Mouse (Mus musculus): ENCODE results near the gene Cox8b.

Gene Cox8b

DNA sequence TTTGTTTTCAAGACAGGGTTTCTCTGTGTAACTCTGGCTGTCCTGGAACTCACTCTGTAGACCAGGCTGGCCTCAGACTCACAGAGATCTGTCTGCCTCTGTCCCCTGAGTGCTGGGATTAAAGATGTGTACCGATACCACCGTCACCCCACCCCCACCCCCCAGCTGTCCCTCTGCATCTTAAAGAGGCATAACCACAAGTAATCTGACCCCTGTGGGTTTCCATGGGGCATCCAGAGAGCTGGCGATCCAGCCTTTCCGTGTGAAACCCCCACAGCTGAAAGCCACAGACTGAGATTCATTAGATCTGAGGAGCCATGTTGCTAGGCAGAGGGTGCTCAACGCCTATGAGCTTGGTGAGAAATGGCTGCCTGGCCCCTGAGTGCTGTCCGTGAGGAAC, 40.2 kb downstream of the Cox8b start:
- DNase-seq = no peak

DNA sequence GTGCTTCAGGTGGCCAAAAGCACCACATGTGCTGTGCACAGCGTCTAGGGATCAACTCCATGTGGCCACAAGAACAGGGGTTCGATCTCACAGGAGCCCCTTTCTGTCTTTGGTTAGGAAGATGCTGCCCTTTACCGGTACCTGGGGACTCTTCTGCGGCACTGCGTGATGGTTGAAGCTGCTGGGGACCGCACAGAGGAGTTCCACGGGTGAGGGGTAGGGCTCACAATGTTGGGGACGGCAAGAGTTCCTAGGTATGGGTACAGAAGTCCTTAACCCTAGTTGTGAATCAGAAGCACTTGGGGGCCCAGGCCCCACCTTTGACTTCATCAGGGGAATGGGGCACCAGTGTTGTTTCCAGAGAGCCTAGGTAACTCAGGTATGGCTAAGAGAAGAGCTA, 41.5 kb downstream of the Cox8b start:
- no peak for DNase-seq

GRCm38 (mm10) chr7:140857550-140858505, 42.4 kb downstream of the Cox8b start, which contains the start of gene Bet1l:
Bet1l (minus strand) TSS chr7:140857577.
- peak; percentile 92 for DNase-seq

DNA sequence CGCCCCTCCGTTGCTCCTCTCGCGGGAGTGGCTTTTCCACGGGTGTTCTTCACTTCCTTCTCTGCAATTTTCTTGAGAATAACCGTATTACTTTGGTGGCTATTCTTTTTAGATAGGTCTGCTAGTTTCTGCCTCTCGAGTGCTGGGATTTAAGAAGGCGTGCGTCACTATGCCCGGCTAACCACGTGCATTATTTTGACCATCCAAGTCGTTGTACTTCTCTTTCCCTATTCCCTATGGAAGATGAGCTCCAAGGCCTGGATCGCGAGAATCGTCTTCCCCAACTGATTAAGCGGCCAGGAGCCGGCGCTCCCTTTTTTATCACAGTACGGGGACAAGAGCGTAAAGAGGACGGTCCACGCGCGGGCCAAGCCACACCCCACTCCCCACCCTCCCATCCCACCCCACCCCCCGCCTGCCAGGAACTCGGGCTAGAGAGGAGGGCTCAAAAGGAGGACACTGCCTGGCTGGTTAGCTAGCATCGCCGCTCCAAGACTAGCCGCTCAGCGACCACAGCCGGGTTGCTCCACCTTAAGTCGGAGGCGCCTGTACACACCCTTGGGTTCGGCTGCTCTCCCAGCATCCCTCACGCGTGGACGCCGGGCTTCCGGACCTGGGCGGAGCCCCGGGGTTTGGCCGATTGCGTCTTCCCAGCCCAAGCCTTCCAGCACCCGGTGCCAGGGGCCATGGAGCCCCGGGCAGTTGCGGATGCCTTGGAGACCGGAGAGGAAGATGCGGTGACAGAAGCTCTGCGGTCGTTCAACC, 43.3 kb downstream of the Cox8b start, which contains the start of gene Ric8a:
Gene Ric8a (plus strand): TSS at position 173 of the 765 bp plus-strand sequence.
- peak; percentile 99 for DNase-seq

DNA sequence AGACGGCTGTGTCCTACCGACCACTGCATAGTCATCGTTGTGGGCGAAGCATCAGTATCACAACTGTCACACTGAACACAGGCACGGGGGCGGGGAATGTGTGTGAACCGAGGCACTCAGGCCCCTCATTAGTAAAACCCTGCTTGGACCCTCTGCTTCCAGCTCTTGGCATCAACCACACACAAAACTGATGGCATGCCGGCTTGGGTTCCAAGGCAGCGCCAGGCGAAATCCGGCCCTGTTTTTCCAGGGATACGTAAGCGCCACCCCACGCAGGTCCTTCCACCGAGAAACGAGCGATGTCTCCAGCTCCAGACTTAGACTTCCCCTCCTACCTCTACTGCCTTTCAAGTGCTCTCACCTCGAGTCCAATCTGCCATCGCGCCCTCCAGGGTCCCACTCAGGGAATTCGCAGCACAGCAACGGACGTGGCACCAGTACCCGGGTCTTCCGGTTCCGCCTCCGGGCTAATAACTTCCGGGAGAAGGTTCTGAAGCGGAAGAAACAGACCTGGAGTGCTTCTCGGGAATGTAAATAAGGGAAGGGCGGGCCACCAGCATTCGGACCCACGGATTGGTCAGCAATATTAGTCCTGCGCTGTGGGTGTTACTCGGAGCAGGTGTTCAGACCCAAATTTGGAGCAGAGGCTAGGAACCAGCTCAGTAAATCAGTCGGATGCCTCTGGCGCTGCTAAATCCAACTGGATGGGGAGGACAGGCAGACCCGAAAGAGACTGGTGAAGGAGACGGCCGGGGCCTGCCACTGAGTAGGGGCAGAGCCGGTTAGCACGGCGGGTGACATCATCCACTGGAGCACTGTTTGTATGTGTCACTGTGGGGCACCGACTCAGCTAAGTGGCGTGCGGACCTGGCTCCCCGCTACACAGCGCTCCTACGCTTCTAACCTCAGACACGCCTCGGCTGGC, 44.1 kb downstream of the Cox8b start, which contains the start of gene Gm45785:
Gene Gm45785 (minus strand): TSS at position 472 of the 925 bp plus-strand sequence.
- DNase-seq = peak; percentile 99

DNA sequence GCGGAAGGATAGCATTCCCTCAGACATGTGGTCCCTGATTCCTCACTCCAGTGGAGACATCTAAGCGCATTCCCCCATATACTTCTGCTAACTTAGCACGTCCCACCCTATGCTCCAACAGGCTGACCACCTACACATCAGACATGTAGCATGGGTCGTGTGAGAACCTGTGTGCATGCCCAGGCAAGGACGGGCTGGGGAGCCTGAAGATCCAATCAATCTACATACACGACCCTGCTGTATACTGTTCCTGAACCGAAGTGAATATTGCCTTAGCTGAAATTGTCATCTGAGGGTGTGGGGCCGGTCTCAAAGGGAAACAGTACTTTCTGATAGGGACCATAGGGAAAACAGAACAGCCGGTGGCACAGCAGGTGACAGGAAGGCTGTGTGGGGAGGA, 45.1 kb downstream of the Cox8b start:
- no peak for DNase-seq

GRCm38 (mm10) chr7:140854483-140854882, 45.8 kb downstream of the Cox8b start:
- peak; percentile 88 for DNase-seq

- DNase-seq = no peak
Observed at GRCm38 (mm10) chr7:140853386-140853785, 46.9 kb downstream of the Cox8b start.

DNA sequence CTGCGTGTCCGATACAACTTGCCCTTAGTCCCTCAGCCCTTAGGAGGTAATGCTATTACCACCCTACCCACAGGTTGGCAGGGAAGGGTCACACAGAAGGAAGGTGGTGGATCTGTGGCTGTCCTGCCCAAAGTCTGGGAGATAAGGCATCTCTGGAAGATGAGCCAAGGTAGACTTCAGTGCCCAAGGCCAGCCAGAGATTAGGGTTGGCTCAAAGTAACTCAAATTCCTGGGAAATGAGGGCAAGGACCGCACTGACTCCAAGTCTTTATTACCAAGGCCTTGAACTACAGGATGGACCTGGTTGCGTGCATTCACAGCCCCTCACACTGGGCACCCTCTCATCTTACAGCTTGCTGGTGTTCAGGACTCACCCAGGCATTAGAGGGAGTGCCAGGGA, 48.3 kb downstream of the Cox8b start:
- DNase-seq = no peak

Measured in heart, adult 11 months (tissue).